Mouse (Mus musculus) hindbrain, postnatal 0 days (tissue): ENCODE data around the gene Zfand2b. TPM values are rescaled to one million over a fixed set of nuclear protein-coding genes. Genes with fewer than 3 reads are reported as not detected.

ENCODE experiments used
- ATAC-seq: fragments of 200-750 bp; cut with Nextera tagmentation; 2 replicates; pipeline ENCODE4 v1.8.0; 2017; ENCODE audit warnings: mild to moderate bottlenecking, moderate TSS enrichment, moderate library complexity
- DNase-seq: peaks from one replicate; pipeline ENCODE4 v3.0.0-alpha.2; 2015; ENCODE audit warnings: low spot score
- H3K27ac ChIP-seq: fragments of 300-500 bp; sonication (generic); 2 replicates; pipeline ENCODE4 v1.5.1; 2014; ENCODE audit warnings: mild to moderate bottlenecking
- H3K27me3 ChIP-seq: fragments of 300-500 bp; sonication (generic); 2 replicates; pipeline ENCODE4 v1.6.1; 2014; ENCODE audit warnings: low read length, mixed read lengths; ENCODE audit not compliant: insufficient read depth
- H3K36me3 ChIP-seq: fragments of 300-500 bp; sonication (generic); 2 replicates; pipeline ENCODE4 v1.6.1; 2014; ENCODE audit warnings: low read length, mixed read lengths; ENCODE audit not compliant: insufficient read depth
- H3K4me1 ChIP-seq: fragments of 300-500 bp; sonication (generic); 2 replicates; pipeline ENCODE4 v1.6.1; 2014; ENCODE audit warnings: antibody characterized with exemption, low read length, mixed read lengths; ENCODE audit not compliant: insufficient read depth
- H3K4me2 ChIP-seq: fragments of 300-500 bp; sonication (generic); 2 replicates; pipeline ENCODE4 v1.6.1; 2014; ENCODE audit warnings: low read depth, mild to moderate bottlenecking, low read length, moderate library complexity, mixed read lengths
- H3K4me3 ChIP-seq: fragments of 300-500 bp; sonication (generic); 2 replicates; pipeline ENCODE4 v1.5.1; 2014; ENCODE audit warnings: low read length
- H3K9ac ChIP-seq: fragments of 300-500 bp; sonication (generic); replicated peaks from 2 replicates; pipeline ENCODE4 v1.6.1; 2014; ENCODE audit warnings: mild to moderate bottlenecking, low read length, moderate library complexity, mixed read lengths
- H3K9me3 ChIP-seq: fragments of 300-500 bp; sonication (generic); 2 replicates; pipeline ENCODE4 v1.6.1; 2016; ENCODE audit warnings: low read length, mixed read lengths
- CTCF ChIP-seq: IDR thresholded peaks from 2 replicates; pipeline ENCODE4 v1.5.1; 2016; ENCODE audit warnings: antibody characterized with exemption, control low read depth, low read depth
- WGBS: fragments of 180-500 bp; shearing (Covaris S2); extraction: QIAGEN DNeasy Blood & Tissue Kit; methylation state at CpG from one replicate; pipeline ENCODE4 v1.1.7; 2014; 5-methylcytosine and 5-hydroxymethylcytosine counted together
- polyA plus RNA-seq: library from polyadenylated mRNA; unstranded; fragments of >200 nt; fragmentation: Nextera tagmentation; extraction: Ambion mirVana; gene quantifications from 2 replicates; pipeline ENCODE4 v1.2.1, GENCODE M21; 2015
- total RNA-seq: library from RNA; depleted of rRNA; stranded (reverse); fragments of >200 nt; gene quantifications from 2 replicates; pipeline ENCODE4 v1.2.3, GENCODE M21; 2014; rRNA removed

Zfand2b gene
- total RNA-seq: 35.9 and 49.5 TPM in 2 replicates
- polyA plus RNA-seq: 45.0 and 47.3 TPM in 2 replicates

GRCm38 (mm10) chr1:75168472-75169464 is at the start of gene Zfand2b:
Gene Zfand2b, plus strand, starts transcription at chr1:75168646.
- H3K4me2 ChIP-seq: peak within 1 kb of the TSS; percentile 72
- H3K4me3 ChIP-seq: peak within 1 kb of the TSS; percentile 75
- H3K36me3 ChIP-seq: peaks cover 38% of the 10 kb centered on the region
- no peaks in the 10 kb centered on the region for H3K27me3 ChIP-seq
- H3K9ac ChIP-seq: peak within 1 kb of the TSS; percentile 63
- ATAC-seq (peak; percentile 97), DNase-seq (peak; percentile 96)
- H3K27ac ChIP-seq: peak within 1 kb of the TSS; percentile 82
- WGBS: under 1% methylated on average over 58 of the region's 59 CpGs
- no peaks in the 10 kb centered on the region for H3K9me3 ChIP-seq
- no peak for TF ChIP-seq CTCF
- no peaks in the 10 kb centered on the region for H3K4me1 ChIP-seq

- ATAC-seq (no peak), DNase-seq (no peak)
- no peaks in the 10 kb centered on the region for H3K27me3 ChIP-seq
- H3K27ac ChIP-seq: no peak overlapping the region
- no peak overlapping the region for H3K4me3 ChIP-seq
- TF ChIP-seq CTCF: no peak
- WGBS: 85% methylated on average over 3 of the region's 3 CpGs
- no peaks in the 10 kb centered on the region for H3K9me3 ChIP-seq
- no peaks in the 10 kb centered on the region; the same call in 1 of the 2 replicates for H3K4me1 ChIP-seq
- no peak overlapping the region for H3K4me2 ChIP-seq
- H3K9ac ChIP-seq: no peak overlapping the region
- H3K36me3 ChIP-seq: no peaks in the 10 kb centered on the region
Measured at GRCm38 (mm10) chr1:75122211-75122610, 46.2 kb upstream of the Zfand2b start.

GRCm38 (mm10) chr1:75124346-75125321 is 43.8 kb upstream of the Zfand2b start, which contains the start of gene Nhej1:
Gene Nhej1, minus strand, starts transcription at chr1:75125200.
- Histone ChIP-seq H3K27me3 (no peaks in the 10 kb centered on the region), H3K36me3 (no peaks in the 10 kb centered on the region), H3K4me3 (peak within 1 kb of the TSS; percentile 60), H3K4me2 (peak within 1 kb of the TSS; percentile 64), H3K27ac (peak within 1 kb of the TSS; percentile 93), H3K9ac (peak within 1 kb of the TSS; percentile 64), H3K4me1 (no peaks in the 10 kb centered on the region; the same call in 1 of the 2 replicates), H3K9me3 (no peaks in the 10 kb centered on the region)
- ATAC-seq: peak; percentile 96
- peak; percentile 82 for TF ChIP-seq CTCF
- DNase-seq: peak; percentile 98
- 1% methylated on average over 56 of the region's 56 CpGs for WGBS

- Histone ChIP-seq H3K4me2 (peak overlapping the region; percentile 64), H3K4me1 (no peaks in the 10 kb centered on the region; the same call in 1 of the 2 replicates), H3K27me3 (no peaks in the 10 kb centered on the region), H3K9me3 (no peaks in the 10 kb centered on the region), H3K9ac (peak overlapping the region; percentile 64; the same call in 1 of the 2 replicates), H3K27ac (peak overlapping the region; percentile 93), H3K36me3 (no peaks in the 10 kb centered on the region), H3K4me3 (peak overlapping the region; percentile 60)
- 40% methylated on average over 5 of the region's 5 CpGs for WGBS
- DNase-seq: no peak
- ATAC-seq: no peak
- no peak for TF ChIP-seq CTCF
Measured at GRCm38 (mm10) chr1:75125418-75125817, 43.0 kb upstream of the Zfand2b start.

GRCm38 (mm10) chr1:75128641-75129040 is 39.8 kb upstream of the Zfand2b start:
- H3K36me3 ChIP-seq: no peaks in the 10 kb centered on the region
- H3K9ac ChIP-seq: no peak overlapping the region
- 81% methylated on average over 3 of the region's 3 CpGs for WGBS
- H3K27me3 ChIP-seq: no peaks in the 10 kb centered on the region
- no peak overlapping the region for H3K4me2 ChIP-seq
- TF ChIP-seq CTCF: no peak
- no peaks in the 10 kb centered on the region for H3K9me3 ChIP-seq
- no peak overlapping the region for H3K4me3 ChIP-seq
- DNase-seq (no peak), ATAC-seq (no peak)
- no peak overlapping the region for H3K27ac ChIP-seq
- H3K4me1 ChIP-seq: no peaks in the 10 kb centered on the region; the same call in 1 of the 2 replicates
